Mouse (Mus musculus) bone marrow macrophage, adult 2 months (primary cell): Measurements from ENCODE around the gene Spag17. TPM values are rescaled to one million over a fixed set of nuclear protein-coding genes. Genes with fewer than 3 reads are reported as not detected.

Experiments
- H3K27ac ChIP-seq: 2 replicates; pipeline ENCODE4 v1.5.1; 2012; ENCODE audit warnings: low read depth, low read length; ENCODE audit not compliant: insufficient read depth
- H3K4me1 ChIP-seq: 2 replicates; pipeline ENCODE4 v1.6.1; 2012; ENCODE audit warnings: low read length; ENCODE audit not compliant: control insufficient read depth, insufficient read depth
- H3K4me3 ChIP-seq: 2 replicates; pipeline ENCODE4 v1.5.1; 2012; ENCODE audit warnings: mild to moderate bottlenecking, low read length, moderate library complexity; ENCODE audit not compliant: insufficient read depth
- CTCF ChIP-seq: IDR thresholded peaks from 2 replicates; pipeline ENCODE4 v1.5.1; 2012; ENCODE audit warnings: low read depth, mild to moderate bottlenecking, low read length, moderate library complexity
- POLR2A ChIP-seq: IDR thresholded peaks from 2 replicates; pipeline ENCODE4 v1.6.1; 2012; ENCODE audit warnings: mild to moderate bottlenecking, low read depth, low read length, borderline replicate concordance
- polyA plus RNA-seq: library from polyadenylated mRNA; stranded (reverse); fragments of >200 nt; gene quantifications from 2 replicates; pipeline ENCODE4 v1.2.4, GENCODE M21; 2012; ENCODE audit not compliant: missing spikeins, insufficient read depth, insufficient read length

The Spag17 gene
- polyA plus RNA-seq, 1 experiment: not detected

DNA sequence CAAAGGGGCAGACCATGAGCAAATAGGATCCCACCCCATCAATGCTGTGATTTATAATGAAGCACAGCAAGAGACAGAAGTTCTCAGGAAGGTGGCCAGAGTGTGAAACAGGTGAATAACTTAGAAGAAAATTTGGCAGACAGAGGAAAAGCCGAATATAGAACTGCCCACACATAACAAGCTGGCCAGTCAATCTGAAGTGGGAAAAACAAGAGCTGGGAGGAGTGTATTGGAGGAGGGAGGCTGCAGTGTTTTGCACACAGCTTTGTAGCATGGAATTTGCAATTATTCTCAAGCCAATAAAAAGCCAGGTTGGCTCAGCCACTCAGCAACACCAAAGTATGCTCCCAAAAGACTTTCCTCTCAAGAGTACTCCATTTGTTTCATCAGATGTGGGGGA is 147.8 kb downstream of the Spag17 start:
- no peak overlapping the region for H3K4me3 ChIP-seq
- no peak overlapping the region for H3K27ac ChIP-seq
- H3K4me1 ChIP-seq: no peaks in the 10 kb centered on the region
- TF ChIP-seq POLR2A (no peak), CTCF (no peak)

DNA sequence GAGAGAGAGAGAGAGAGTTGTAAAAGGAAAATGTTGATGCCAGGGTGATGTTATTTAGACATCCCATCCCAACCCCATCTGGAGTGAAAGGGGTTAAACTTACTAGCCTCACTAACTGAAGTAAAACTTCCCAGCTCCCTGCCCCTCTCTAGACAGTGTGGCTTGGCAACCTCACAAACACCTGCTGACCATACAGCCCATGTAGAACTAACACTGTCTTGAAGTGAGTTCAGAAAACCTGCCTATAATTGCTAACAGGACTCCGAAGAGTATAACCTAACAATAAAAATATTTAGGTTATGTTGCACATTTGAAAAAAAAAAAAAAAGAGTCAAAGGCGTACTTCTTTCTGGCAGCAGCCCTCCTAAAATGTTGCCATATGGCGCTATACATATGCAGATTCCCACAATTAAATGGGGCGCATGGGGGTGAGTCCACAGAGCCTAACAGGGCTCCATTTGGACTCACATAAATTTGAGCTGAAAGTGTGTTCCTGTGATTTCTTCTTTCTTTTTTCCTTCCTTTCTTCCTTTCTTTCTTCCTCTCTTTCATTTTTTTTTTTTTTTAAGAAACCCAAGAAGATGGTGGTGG is 149.3 kb downstream of the Spag17 start:
- H3K4me1 ChIP-seq: no peaks in the 10 kb centered on the region
- no peak overlapping the region for H3K4me3 ChIP-seq
- no peak overlapping the region for H3K27ac ChIP-seq
- TF ChIP-seq CTCF (no peak), POLR2A (no peak)

DNA sequence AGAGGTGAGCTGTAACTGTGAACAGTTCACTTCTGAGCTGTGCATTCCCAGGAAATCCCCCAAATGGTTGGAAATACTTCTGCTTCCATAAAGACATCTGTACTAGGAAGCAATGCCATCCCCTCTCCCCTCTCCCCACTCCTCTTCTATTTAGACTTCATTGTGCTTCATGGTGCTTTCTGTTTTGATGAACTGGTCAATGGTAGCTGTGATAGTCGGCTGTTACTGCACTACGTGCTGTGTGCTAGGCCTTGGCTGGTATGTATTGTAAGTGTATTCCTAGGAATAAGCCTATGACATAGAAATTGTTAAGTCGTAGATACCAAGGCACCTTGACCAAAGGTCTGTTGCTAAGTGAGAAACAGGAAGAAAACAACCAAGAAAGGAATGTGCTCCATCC is 149.9 kb downstream of the Spag17 start:
- no peak overlapping the region for H3K4me3 ChIP-seq
- TF ChIP-seq CTCF (no peak), POLR2A (no peak)
- no peaks in the 10 kb centered on the region for H3K4me1 ChIP-seq
- H3K27ac ChIP-seq: no peak overlapping the region

DNA sequence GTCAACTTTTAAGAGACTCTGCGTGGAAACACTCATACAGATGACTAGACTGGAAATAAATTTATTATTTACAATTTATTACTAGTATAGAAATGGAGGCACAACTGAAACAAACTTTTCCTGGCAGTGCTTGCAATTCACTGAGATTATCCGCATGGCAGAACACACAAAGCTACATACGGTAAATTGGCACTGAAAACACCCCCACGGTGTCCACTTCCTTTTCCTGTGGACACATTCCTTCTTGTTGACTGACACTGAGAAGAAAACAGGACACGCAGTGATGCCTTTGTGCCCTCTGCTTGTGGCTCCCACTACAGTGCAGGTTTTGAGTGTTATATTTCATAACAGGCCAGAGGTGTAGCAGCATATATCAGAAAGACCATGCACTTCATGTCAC is 151.6 kb downstream of the Spag17 start:
- TF ChIP-seq POLR2A (no peak), CTCF (no peak)
- no peak overlapping the region for H3K27ac ChIP-seq
- no peak overlapping the region for H3K4me3 ChIP-seq
- H3K4me1 ChIP-seq: no peaks in the 10 kb centered on the region

DNA sequence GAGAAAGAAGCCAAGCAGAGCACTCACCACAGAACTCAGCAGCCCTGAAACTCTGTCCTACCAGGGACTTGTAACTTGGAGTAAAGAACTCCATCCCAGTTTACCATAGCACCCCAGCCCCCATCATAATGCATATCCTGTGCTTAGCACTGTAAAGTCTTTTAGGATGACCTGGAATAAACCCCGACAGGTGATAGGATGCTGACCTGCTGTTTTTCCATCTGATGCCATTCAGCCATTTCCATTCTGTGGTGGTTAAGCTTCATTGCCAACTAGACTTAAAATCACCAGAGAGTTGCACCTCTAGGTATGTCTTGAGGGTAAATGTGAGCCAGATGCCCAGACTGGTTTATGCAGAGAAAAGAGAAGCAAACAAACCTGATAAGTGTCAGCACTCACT is 189.2 kb downstream of the Spag17 start:
- no peaks in the 10 kb centered on the region for H3K4me1 ChIP-seq
- no peak overlapping the region for H3K4me3 ChIP-seq
- no peak overlapping the region for H3K27ac ChIP-seq
- TF ChIP-seq POLR2A (no peak), CTCF (no peak)

DNA sequence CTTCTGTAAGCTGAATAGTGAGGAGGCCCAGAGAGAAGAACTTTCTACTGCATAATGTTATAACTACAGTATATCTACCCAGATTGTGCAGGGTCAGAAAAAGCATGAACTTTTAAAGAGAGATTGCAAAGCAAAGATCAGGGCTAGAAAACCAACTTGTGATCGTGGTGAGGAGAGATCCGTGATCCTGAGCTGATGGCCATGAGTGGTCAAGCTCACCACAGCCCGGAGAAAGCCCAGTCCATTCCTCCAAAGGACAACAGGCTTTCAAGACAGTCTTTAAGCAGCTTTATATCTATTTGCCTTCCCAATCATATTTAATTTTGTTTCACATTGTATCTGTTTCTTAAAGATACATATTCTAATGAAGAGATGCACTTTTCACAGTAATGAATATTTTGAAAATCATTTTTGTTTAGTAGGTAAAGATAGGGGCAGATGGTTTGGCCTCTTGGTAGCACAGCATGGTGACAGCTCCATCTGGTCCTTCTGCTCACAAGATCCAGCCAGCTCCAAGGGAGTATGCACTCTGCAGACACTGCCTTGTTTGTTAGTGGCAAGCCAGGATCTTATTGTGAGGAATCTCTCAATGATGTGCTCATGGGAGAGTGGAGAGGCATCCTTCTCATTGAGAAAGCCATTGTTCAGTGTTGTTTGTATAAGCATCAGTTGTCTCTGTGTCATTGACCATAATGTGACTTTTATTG is 217.3 kb downstream of the Spag17 start:
- Histone ChIP-seq H3K27ac (no peak overlapping the region), H3K4me3 (no peak overlapping the region), H3K4me1 (no peaks in the 10 kb centered on the region)
- TF ChIP-seq CTCF (no peak), POLR2A (no peak)

DNA sequence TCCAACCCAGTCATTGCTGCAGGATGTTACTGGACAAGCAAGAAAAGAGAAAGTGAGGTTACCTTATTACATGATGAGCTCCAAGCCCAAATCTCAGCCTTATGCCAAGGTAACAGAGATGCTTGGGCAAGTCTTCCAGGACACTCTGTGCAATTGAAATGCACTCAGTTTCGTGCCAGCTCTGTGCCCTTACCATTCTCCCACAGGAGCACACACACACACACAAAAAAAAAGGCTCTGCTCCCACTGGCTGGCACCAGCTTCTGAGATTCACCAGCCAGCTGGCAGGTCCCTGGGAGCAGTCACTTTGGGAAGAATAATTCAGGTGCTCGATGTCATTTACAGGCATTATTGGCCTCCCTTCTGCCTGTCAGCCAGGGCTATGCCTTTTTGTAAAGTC is 221.5 kb downstream of the Spag17 start:
- H3K4me3 ChIP-seq: no peak overlapping the region
- no peaks in the 10 kb centered on the region for H3K4me1 ChIP-seq
- TF ChIP-seq CTCF (no peak), POLR2A (no peak)
- H3K27ac ChIP-seq: no peak overlapping the region

DNA sequence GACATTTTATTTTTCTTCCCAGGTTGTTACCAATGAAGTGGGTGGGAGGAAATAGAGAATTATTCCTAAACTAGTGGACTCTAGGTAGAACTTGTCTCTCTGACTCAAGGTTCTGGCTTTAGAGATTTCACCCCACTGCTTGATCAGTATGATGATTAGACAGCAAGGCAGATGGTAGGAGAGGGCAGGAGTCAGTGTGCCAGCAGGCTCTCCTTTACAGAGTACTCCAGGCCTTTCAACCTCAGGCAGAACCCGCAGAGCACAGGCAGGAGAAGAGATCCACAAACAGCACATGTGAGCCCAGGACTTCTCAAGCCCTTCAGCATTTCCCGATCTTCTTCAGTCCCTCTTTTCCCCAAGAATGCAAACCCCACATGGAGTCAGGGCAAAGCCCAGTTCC is 233.5 kb downstream of the Spag17 start:
- no peak overlapping the region for H3K27ac ChIP-seq
- no peaks in the 10 kb centered on the region for H3K4me1 ChIP-seq
- no peak overlapping the region for H3K4me3 ChIP-seq
- TF ChIP-seq CTCF: no peak
- no peak for TF ChIP-seq POLR2A

DNA sequence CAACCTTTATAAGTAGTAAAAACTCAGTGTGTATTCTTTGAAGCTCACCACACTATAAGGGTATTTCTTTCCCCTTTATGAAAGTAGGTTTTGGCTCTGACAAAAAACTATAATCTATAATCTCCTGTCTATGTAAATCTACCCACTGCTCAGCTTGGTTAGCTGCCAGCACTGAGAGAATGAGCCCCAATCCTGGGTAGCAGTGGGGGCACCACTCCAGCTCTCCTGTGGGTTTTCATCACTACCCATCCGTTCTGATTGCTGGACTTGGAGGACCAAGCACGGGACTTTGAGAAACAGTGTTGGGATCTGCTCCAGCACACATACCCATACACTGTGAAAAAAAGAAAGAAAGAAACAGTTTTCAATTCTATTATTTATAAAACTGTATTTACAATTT is 236.8 kb downstream of the Spag17 start:
- H3K4me1 ChIP-seq: no peaks in the 10 kb centered on the region
- no peak overlapping the region for H3K4me3 ChIP-seq
- TF ChIP-seq CTCF (no peak), POLR2A (no peak)
- H3K27ac ChIP-seq: no peak overlapping the region

DNA sequence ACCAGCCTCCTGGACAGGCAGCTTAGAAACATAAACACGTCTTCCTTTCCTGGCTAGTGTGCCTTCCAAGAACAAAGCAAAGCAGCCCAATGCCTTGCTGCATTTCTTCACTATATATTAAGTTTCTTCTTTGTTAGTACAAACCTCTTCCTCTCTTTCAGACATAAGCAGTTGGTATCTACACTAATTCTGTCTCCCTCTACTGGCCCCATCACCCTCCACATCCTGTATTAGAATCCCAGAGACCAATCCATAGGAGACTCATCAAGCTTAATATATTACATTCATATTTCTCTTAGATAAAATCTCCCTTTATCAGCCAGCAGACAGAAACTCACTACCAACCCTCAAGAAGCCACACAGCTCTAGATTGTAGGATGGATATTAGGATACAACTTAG is 237.2 kb downstream of the Spag17 start:
- Histone ChIP-seq H3K27ac (no peak overlapping the region), H3K4me1 (no peaks in the 10 kb centered on the region), H3K4me3 (no peak overlapping the region)
- no peak for TF ChIP-seq POLR2A
- no peak for TF ChIP-seq CTCF
